In the genomic region with DNA sequence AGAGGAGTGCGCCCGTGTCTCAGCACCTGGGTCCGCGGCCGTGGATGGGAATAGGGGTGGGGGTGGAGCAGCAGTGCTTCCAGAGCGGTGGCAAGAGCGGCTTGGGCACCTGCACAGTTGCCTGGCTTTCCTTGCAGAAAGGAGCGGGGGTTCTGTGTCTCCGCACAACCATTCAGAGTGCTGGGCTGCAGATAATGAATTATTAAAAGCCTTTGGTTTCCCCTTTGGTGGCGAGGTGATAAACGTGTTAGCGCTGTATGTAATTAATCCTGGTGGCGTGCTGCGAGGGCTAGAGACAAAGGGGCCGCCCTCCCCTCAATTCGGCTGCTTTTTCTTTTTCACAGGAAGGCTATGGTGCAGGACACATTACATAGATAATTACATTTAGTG, we compare ENCODE assay signal across 8 mouse cellular contexts. TPM values are rescaled to one million over a fixed set of nuclear protein-coding genes. Genes with fewer than 3 reads are reported as not detected.
A peak's percentile ranks its signal among the peaks of the same experiment; 100 is the strongest.
DNase-seq lines count a peak whose midpoint lies in the region; ATAC-seq and TF ChIP-seq lines count a peak whose summit lies in the region.

No protein-coding gene starts in this region.

- intact Hi-C loops in heart, postnatal 14 days (cut with DNase I): loop anchor here (5.0 kb wide), 2 partner anchors 45 to 85 kb away; no protein-coding TSS in a partner anchor

- H3K36me3 ChIP-seq in heart, embryonic 12.5 days: no peaks in the 10 kb centered on the region
- H3K36me3 ChIP-seq in ES-E14 (ENCODE audit: control insufficient read depth, insufficient read depth, low read length, poor library complexity, severe bottlenecking): no peaks in the 10 kb centered on the region
- no peaks in the 10 kb centered on the region for H3K36me3 ChIP-seq in forebrain, embryonic 14.5 days (ENCODE audit: control insufficient read depth, insufficient read depth, low read length)
- no peaks in the 10 kb centered on the region for H3K36me3 ChIP-seq in liver, postnatal 0 days (replicated peaks; ENCODE audit: insufficient read depth, low read length)

- H3K9ac ChIP-seq in heart, embryonic 12.5 days: peak overlapping the region; percentile 59
- peak overlapping the region; percentile 46; the same call in 1 of the 2 replicates for H3K9ac ChIP-seq in ES-E14 (ENCODE audit: insufficient read depth, low read depth, low read length, poor library complexity, severe bottlenecking)
- H3K9ac ChIP-seq in forebrain, embryonic 14.5 days (ENCODE audit: low read length): peak overlapping the region; percentile 80
- no peak overlapping the region for H3K9ac ChIP-seq in liver, postnatal 0 days (replicated peaks)

- no peaks in the 10 kb centered on the region for H3K9me3 ChIP-seq in heart, embryonic 12.5 days (replicated peaks)
- no peaks in the 10 kb centered on the region for H3K9me3 ChIP-seq in ES-E14 (ENCODE audit: control insufficient read depth, insufficient read depth, low read depth, low read length)
- no peaks in the 10 kb centered on the region for H3K9me3 ChIP-seq in forebrain, embryonic 14.5 days (replicated peaks; ENCODE audit: control insufficient read depth, low read length)
- no peaks in the 10 kb centered on the region for H3K9me3 ChIP-seq in liver, postnatal 0 days (ENCODE audit: low read length)

- peak overlapping the region; percentile 45 for H3K4me3 ChIP-seq in heart, embryonic 12.5 days
- peak overlapping the region; percentile 55 to 69 for H3K4me3 ChIP-seq in ES-E14 (ENCODE audit: insufficient read depth in 1 of 2, low read depth in 1 of 2, low read length in 2 of 2, poor library complexity in 1 of 2, severe bottlenecking in 1 of 2)
- peak overlapping the region; percentile 47 for H3K4me3 ChIP-seq in forebrain, embryonic 14.5 days (ENCODE audit: low read depth, low read length)
- H3K4me3 ChIP-seq in liver, postnatal 0 days (ENCODE audit: low read depth, low read length): peak overlapping the region; percentile 13; the same call in 1 of the 2 replicates

- peaks cover 8% of the 10 kb centered on the region; the same call in 1 of the 2 replicates for H3K27me3 ChIP-seq in heart, embryonic 12.5 days (replicated peaks)
- H3K27me3 ChIP-seq in forebrain, embryonic 14.5 days (replicated peaks; ENCODE audit: control insufficient read depth, insufficient read depth, low read length): no peaks in the 10 kb centered on the region
- H3K27me3 ChIP-seq in liver, postnatal 0 days (ENCODE audit: insufficient read depth, low read length): peaks cover 27% of the 10 kb centered on the region

- TF ChIP-seq CTCF in liver, postnatal 0 days (IDR thresholded peaks at IDR 0.05; ENCODE audit: low read depth): no peak

- in situ Hi-C loops in ES-E14 (cut with MboI; ENCODE audit: low sequenced_read_pairs in 2 of 2, unreplicated experiment in 2 of 2): no loop called here

- H3K27ac ChIP-seq in heart, embryonic 12.5 days (ENCODE audit: poor library complexity, severe bottlenecking): no peak overlapping the region
- H3K27ac ChIP-seq in ES-E14 (ENCODE audit: insufficient read depth, low read depth, low read length, poor library complexity, severe bottlenecking): no peak overlapping the region
- peak overlapping the region; percentile 99 for H3K27ac ChIP-seq in forebrain, embryonic 14.5 days (ENCODE audit: low read depth, low read length)
- H3K27ac ChIP-seq in liver, postnatal 0 days (ENCODE audit: low read depth): no peak overlapping the region

- no peak for DNase-seq in heart, postnatal 14 days
- no peak for DNase-seq in ES-E14 (ENCODE audit: low read depth, low spot score)
- DNase-seq in forebrain, embryonic 14.5 days (ENCODE audit: low spot score): peak; percentile 92
- DNase-seq in liver, postnatal 0 days: no peak
- DNase-seq in ovary, adult 18-20 months (ENCODE audit: low spot score): no peak
- no peak for DNase-seq in adrenal gland, adult 2 months
- DNase-seq in thymus, postnatal 0 days (ENCODE audit: low spot score): no peak

- H3K4me2 ChIP-seq in heart, embryonic 12.5 days: peak overlapping the region; percentile 75
- H3K4me2 ChIP-seq in forebrain, embryonic 14.5 days (ENCODE audit: low read length): peak overlapping the region; percentile 65
- H3K4me2 ChIP-seq in liver, postnatal 0 days (ENCODE audit: low read depth, low read length): peak overlapping the region; percentile 54

- WGBS in heart, embryonic 12.5 days: 1% methylated on average over 16 of the region's 16 CpGs
- WGBS in forebrain, embryonic 14.5 days: under 1% methylated on average over 16 of the region's 16 CpGs
- 4% methylated on average over 16 of the region's 16 CpGs for WGBS in liver, postnatal 0 days (ENCODE audit: insufficient replicate concordance)

- TF ChIP-seq EP300 in liver, postnatal 0 days (IDR thresholded peaks at IDR 0.05; ENCODE audit: low read depth): no peak

- H3K4me1 ChIP-seq in heart, embryonic 12.5 days (replicated peaks): peaks cover 25% of the 10 kb centered on the region
- H3K4me1 ChIP-seq in ES-E14 (ENCODE audit: control insufficient read depth in 2 of 2, insufficient read depth in 2 of 2, low read length in 2 of 2, poor library complexity in 1 of 2): peaks cover 0 to 3% of the 10 kb centered on the region in 2 experiments; a peak in 2 of 4 replicates
- H3K4me1 ChIP-seq in forebrain, embryonic 14.5 days (ENCODE audit: control insufficient read depth, insufficient read depth, low read length): peaks cover 24% of the 10 kb centered on the region
- peaks cover 5% of the 10 kb centered on the region; the same call in 1 of the 2 replicates for H3K4me1 ChIP-seq in liver, postnatal 0 days (ENCODE audit: insufficient read depth)

- 0 out of 2 replicates have a peak, but pooled peaks have one; percentile 3 for ATAC-seq in heart, embryonic 12.5 days (ENCODE audit: insufficient number of reproducible peaks, low FRiP score)
- ATAC-seq in forebrain, embryonic 14.5 days: peak; percentile 64
- no peak for ATAC-seq in liver, postnatal 0 days

TF ChIP-seq in ES-E14, 5 proteins besides CTCF, POLR2A, EP300 and RAD21:
- TF ChIP-seq ZC3H11A (IDR thresholded peaks at IDR 0.05; ENCODE audit: borderline replicate concordance, low read depth, low read length): no peak
- no peak for TF ChIP-seq HCFC1 (IDR thresholded peaks at IDR 0.05; ENCODE audit: borderline replicate concordance, insufficient read depth, low read length)
- no peak for TF ChIP-seq CHD2 (IDR thresholded peaks at IDR 0.05; ENCODE audit: low read depth, low read length)
- TF ChIP-seq MAFK (IDR thresholded peaks at IDR 0.05; ENCODE audit: insufficient read depth, low read depth, low read length): no peak
- TF ChIP-seq ZNF384 (IDR thresholded peaks at IDR 0.05; ENCODE audit: low read depth, low read length): no peak

RNA-seq across cellular contexts. Expression of gene Plekha6, which starts 18.7 kb away (rescaled TPM):
- 18.7 and 19.4 TPM in 2 replicates for polyA plus RNA-seq in heart, embryonic 12.5 days (2016; fragmentation: Nextera tagmentation; extraction: Ambion mirVana)
- 10 to 100 TPM; 69.0 to 81.8 TPM for total RNA-seq in heart, postnatal 14 days (2021)
- total RNA-seq in ES-E14 (2012; rRNA removed): 3.5 and 5.3 TPM in 2 replicates
- polyA plus RNA-seq in forebrain, embryonic 14.5 days (2014; fragmentation: Nextera tagmentation; extraction: Ambion mirVana): 7.3 and 9.7 TPM in 2 replicates
- 3.8 and 4.0 TPM in 2 replicates for polyA plus RNA-seq in liver, postnatal 0 days (2015; fragmentation: Nextera tagmentation; extraction: Ambion mirVana)
- 10 to 100 TPM; 10.3 to 22.6 TPM for total RNA-seq in adrenal gland, adult 2 months (2021)
- 16.9 and 22.5 TPM in 2 replicates for polyA plus RNA-seq in adrenal gland, adult 2 months (2012; rRNA removed)
- 0.28 and 0.44 TPM in 2 replicates for polyA plus RNA-seq in thymus, postnatal 0 days (2015; fragmentation: Nextera tagmentation; extraction: Ambion mirVana)

RNA-seq across cellular contexts. Expression of gene Ppp1r15b, which starts 51.8 kb away (rescaled TPM):
- 42.3 and 46.2 TPM in 2 replicates for polyA plus RNA-seq in heart, embryonic 12.5 days (2016; fragmentation: Nextera tagmentation; extraction: Ambion mirVana)
- 10 to 100 TPM; 32.2 to 34.6 TPM for total RNA-seq in heart, postnatal 14 days (2021)
- total RNA-seq in ES-E14 (2012; rRNA removed): 97.0 and 121 TPM in 2 replicates
- polyA plus RNA-seq in forebrain, embryonic 14.5 days (2014; fragmentation: Nextera tagmentation; extraction: Ambion mirVana): 26.6 and 31.6 TPM in 2 replicates
- polyA plus RNA-seq in liver, postnatal 0 days (2015; fragmentation: Nextera tagmentation; extraction: Ambion mirVana): 24.3 and 27.0 TPM in 2 replicates
- 10 to 100 TPM; 89.6 to 90.2 TPM for total RNA-seq in adrenal gland, adult 2 months (2021)
- polyA plus RNA-seq in adrenal gland, adult 2 months (2012; rRNA removed): 34.1 and 40.4 TPM in 2 replicates
- polyA plus RNA-seq in thymus, postnatal 0 days (2015; fragmentation: Nextera tagmentation; extraction: Ambion mirVana): 32.4 and 34.2 TPM in 2 replicates
